Mouse (Mus musculus) G1E (cell line): Measurements from ENCODE around the gene Sp2.

Source experiments
- CTCF ChIP-seq: IDR thresholded peaks from 2 replicates; pipeline ENCODE4 v1.5.1; 2012; ENCODE audit warnings: low read depth, low read length, inconsistent platforms, mixed read lengths
- GATA1 ChIP-seq: IDR thresholded peaks from 2 replicates; pipeline ENCODE4 v1.6.1; 2012; ENCODE audit warnings: borderline replicate concordance, low read length, inconsistent platforms, mixed read lengths
- GATA2 ChIP-seq: IDR thresholded peaks from 2 replicates; pipeline ENCODE4 v1.6.1; 2012; ENCODE audit warnings: low read depth, low read length, inconsistent platforms, borderline replicate concordance
- POLR2AphosphoS5 ChIP-seq: IDR thresholded peaks from 2 replicates; pipeline ENCODE4 v1.6.1; 2012; ENCODE audit warnings: low read depth, low read length, inconsistent platforms; ENCODE audit not compliant: insufficient replicate concordance

GRCm38 (mm10) chr11:96916885-96917396, 65.8 kb downstream of the Sp2 start:
- TF ChIP-seq CTCF: no peak
- TF ChIP-seq GATA1: no peak
- no peak for TF ChIP-seq GATA2
- no peak for TF ChIP-seq POLR2AphosphoS5
